Mouse (Mus musculus) cerebellum, adult 2 months (tissue): ENCODE results near the gene Elk1.

ENCODE experiments used
- CTCF ChIP-seq: fragments of 200-500 bp; IDR thresholded peaks from 2 replicates; pipeline ENCODE4 v1.5.1; 2011; ENCODE audit warnings: low read depth, mild to moderate bottlenecking, control low read depth, low read length, moderate library complexity, borderline replicate concordance; ENCODE audit not compliant: insufficient read depth
- POLR2A ChIP-seq: fragments of 200-500 bp; IDR thresholded peaks from 2 replicates; pipeline ENCODE4 v1.6.1; 2011; ENCODE audit warnings: low read length, control low read depth, borderline replicate concordance; ENCODE audit not compliant: insufficient read depth

GRCm38 (mm10) chrX:20946055-20946454, 4.4 kb downstream of the Elk1 start:
- TF ChIP-seq CTCF (peak; percentile 53; the same call in 1 of the 2 replicates), POLR2A (no peak)
